Mouse (Mus musculus): ENCODE measurements around the gene Dctn2.

- no peak for TF ChIP-seq POLR2A (IDR thresholded peaks at IDR 0.05; ENCODE audit: low read depth, low read length)
- no peak for TF ChIP-seq CTCF (IDR thresholded peaks at IDR 0.05; ENCODE audit: borderline replicate concordance, insufficient read depth, low read length)
Measured at GRCm38 (mm10) chr10:127317277-127317676, 51.1 kb downstream of the Dctn2 start.
